Mouse (Mus musculus): ENCODE results near the gene Dennd1a.
A peak's percentile ranks its signal among the peaks of the same experiment; 100 is the strongest.
"Not testable (repeated sequence)": the region's sequence is repeated elsewhere in the genome, so short reads cannot be mapped to it uniquely, and the experiment has no call there.

Gene Dennd1a

GRCm38 (mm10) chr2:37972621-37973020 lies 314.6 kb downstream of the Dennd1a start:
- DNase-seq (ENCODE audit: low read depth, low spot score) = no peak

GRCm38 (mm10) chr2:37971726-37972125 lies 315.5 kb downstream of the Dennd1a start:
- DNase-seq (ENCODE audit: low read depth, low spot score) = no peak

DNA sequence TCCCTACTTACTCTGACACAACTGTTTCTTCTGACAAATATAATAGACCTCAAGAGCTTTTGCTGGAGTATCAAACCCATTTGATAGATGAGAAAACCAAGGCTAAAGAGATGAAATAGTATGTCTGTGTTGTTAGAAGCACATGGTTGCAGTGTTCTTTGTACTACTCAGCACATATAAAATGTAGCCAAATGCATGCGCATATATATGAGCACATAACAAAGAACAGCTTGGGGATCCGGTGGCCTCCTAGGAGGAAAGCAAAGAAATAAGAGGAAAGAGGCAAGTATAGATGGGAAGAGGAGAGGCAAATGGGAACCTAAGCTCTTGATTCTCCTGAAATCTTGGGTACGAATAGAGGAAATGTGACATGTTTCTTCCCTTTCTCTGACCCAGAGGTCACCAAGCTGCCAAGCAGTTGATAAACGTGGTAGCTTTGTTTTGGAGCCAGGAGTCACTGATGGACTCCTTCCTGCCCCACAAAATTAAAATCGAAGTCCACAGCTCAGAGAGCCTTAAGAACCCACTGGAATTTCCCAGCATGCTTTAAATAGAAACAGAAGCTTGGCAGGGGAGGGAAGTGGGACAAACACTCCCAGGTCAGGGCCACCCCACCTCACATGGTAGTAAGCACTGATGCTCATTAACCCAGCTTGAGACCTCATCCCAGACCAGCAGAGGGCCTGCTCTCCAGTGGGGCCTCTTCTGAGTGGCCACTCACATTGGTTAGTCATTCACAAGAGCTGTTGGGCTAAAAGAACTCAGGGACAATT lies 317.3 kb downstream of the Dennd1a start:
- DNase-seq (ENCODE audit: low read depth, low spot score) = no peak

DNA sequence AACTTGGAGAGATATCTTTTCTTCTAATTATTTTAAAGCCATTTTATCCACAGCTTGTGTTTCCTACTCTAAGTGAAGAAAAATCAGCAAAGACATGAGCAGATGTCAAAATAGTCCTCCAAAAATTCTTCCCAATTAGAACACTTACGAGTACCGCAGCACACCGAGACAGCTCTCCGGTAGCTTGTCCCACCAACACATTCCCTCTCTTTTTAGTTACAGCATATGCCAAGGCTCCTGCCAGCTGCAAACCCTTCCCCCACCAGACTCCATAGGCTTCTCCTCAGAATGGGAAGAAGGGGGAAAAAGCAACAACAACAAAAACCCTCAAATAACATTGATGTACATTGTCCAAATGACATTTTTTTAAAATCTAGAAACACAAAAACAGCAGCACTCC lies 322.7 kb downstream of the Dennd1a start:
- DNase-seq (ENCODE audit: low read depth, low spot score) = no peak

- no peak for DNase-seq (ENCODE audit: low read depth, low spot score)
These were observed 323.8 kb downstream of the Dennd1a start for GRCm38 (mm10) chr2:37963362-37963761.

DNA sequence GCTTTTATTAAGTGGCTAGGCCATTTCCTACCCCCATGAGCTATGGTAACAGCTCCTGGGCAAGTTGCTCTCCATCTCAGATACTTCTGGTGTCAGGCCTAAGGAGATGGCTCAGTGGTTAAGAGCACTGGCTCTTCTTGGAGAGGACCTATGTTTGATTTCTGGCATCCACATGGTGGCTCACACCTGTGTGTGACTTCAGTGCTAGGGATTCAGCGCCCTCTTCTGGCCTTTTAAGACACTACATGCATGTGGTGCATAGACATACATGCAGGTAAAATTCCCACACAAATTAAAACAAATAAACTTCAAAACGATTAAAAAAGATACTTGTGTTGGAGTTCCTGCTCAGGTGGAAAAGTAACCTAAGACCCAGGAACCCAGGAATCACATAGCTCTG lies 338.8 kb downstream of the Dennd1a start:
- peak; percentile 41 for DNase-seq (ENCODE audit: low read depth, low spot score)

DNA sequence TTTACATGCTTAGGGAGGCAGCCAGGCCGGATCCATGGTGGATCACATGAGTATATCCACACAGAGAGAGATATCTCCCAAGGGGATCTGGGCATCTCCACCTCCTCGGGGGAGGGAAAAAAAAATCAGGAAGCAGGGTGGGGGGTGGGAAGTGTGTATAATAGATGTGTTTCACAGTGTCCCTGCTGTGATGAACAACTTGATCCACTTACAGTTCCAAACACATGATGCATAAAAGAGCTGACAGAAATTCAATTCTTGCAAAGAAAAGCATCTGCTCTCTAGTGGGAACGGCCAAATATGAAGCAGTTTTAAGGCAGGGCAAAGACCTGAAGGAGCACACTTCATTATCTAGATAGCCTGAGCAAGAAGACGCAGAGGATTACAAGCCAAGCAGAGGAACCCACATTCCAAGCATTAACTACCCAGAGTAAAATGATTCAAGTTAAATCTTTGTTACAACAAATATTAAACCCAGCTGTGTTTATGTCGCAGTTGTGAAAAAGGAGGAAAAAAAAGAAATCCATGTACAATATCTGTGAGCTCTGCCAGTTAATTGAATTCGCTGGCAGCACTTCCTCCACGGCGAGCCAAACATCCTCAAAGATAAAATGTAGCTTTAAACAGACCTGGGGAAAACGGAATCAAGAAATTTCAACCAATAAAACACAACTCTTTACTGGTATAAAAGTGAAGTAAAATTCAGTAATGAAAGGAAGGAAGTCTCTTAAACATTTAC lies 341.4 kb downstream of the Dennd1a start:
- no peak for DNase-seq (ENCODE audit: low read depth, low spot score)

DNA sequence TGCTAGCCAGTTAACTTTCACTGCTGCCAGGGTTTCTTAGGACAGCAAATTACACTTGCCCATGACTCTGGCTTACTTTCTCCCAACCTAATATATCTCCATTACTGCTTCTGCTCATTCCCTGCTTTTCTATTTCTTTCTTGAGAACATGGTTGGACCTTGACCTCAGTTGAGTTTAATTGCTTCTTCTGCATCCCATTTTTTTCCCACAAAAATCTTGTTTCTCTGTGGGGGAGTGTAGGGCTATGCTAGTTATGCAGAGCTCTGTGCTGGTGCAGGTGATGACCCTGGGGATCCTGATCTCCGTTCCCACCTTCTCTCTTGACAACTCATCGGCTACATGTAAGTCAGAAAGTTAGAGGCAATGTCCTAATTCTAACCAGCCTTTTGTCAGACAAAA lies 344.3 kb downstream of the Dennd1a start:
- no peak for DNase-seq (ENCODE audit: low read depth, low spot score)

GRCm38 (mm10) chr2:37941741-37942140 lies 345.4 kb downstream of the Dennd1a start:
- DNase-seq (ENCODE audit: low read depth, low spot score) = no peak

GRCm38 (mm10) chr2:37940845-37941361 lies 346.3 kb downstream of the Dennd1a start:
- DNase-seq (ENCODE audit: low read depth, low spot score) = no peak

DNA sequence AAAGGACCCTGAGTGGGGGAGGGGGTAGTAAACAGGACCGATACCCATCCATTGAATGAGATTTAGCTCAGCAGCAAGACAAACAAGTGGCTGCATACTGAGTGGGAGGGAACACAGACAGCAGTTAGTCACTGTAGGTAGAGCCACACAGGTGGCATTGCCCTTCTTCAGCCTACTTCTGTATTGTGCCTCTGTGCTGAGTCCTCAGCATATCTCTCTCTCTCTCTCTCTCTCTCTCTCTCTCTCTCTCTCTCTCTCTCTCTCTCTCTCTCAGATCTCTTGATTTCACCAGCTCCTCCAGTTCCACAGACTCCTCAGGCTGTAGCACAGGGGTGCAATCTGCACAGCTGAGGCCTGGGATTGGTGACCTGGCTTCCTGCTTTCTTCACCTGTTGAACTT lies 347.2 kb downstream of the Dennd1a start:
- no peak for DNase-seq (ENCODE audit: low read depth, low spot score)

DNA sequence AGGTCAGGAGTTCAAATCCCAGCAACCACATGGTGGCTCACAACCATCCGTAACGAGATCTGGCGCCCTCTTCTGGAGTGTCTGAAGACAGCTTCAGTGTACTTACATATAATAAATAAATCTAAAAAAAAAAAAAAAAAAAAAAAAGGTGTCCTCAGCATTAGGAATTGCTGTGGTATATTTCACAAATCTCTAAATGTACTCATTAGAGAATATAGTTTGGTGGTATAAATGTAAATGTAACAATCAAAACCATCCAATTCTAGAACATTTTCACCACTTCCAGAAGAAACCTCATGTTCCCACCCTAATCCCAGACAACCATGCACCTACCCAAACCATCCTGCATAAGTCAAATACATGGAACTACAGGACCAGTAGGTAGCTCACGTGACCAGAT lies 350.3 kb downstream of the Dennd1a start:
- DNase-seq (ENCODE audit: low read depth, low spot score) = not testable (repeated sequence)

GRCm38 (mm10) chr2:37932240-37932639 lies 354.9 kb downstream of the Dennd1a start:
- no peak for DNase-seq (ENCODE audit: low read depth, low spot score)

DNA sequence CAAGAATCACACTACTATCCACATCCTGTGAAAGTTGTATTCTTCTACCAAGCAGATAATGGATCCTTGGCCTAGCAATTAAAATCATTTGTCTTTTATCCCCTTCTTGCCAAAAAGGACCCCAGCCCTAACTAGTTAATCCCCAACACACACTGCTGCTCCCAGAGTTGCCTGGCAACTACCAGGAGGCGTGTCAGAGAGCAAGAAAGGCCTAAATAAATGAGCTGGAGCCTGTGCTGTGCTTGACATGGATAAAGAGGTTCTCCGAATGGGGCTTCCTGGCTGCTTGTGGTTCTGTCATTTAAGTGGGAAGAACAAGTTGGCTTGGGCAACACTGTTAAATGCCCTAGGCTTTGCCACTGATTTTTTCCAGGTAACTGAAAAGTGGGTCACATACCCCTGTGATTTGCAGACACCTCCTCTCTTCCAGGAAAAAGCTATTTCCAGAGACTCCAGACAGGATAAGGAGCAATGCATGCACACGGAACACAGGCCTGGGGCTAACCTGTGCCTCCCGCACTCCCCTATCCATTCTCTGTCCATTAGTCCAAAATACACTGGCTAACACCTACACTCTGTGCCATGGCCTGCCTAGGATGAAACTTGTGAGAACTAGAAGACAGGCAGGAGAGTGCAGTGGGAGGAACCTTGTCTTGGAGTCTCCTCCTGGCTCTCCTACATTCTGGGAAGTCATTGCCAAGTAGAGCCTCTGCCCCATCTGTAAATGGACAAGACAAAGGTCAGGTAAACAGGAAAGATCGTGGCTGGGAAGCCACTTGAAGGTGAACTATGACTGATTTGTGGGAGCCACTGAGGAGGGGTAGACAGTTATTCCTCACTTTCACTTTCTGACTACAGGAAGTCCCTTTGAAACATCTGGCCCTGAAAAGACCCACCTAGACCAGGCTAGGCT lies 355.9 kb downstream of the Dennd1a start:
- no peak for DNase-seq (ENCODE audit: low read depth, low spot score)

GRCm38 (mm10) chr2:37926133-37926503 lies 361.1 kb downstream of the Dennd1a start:
- no peak for DNase-seq (ENCODE audit: low read depth, low spot score)

- peak; percentile 51 for DNase-seq (ENCODE audit: low read depth, low spot score)
These were observed 361.6 kb downstream of the Dennd1a start for GRCm38 (mm10) chr2:37925413-37926132.

DNA sequence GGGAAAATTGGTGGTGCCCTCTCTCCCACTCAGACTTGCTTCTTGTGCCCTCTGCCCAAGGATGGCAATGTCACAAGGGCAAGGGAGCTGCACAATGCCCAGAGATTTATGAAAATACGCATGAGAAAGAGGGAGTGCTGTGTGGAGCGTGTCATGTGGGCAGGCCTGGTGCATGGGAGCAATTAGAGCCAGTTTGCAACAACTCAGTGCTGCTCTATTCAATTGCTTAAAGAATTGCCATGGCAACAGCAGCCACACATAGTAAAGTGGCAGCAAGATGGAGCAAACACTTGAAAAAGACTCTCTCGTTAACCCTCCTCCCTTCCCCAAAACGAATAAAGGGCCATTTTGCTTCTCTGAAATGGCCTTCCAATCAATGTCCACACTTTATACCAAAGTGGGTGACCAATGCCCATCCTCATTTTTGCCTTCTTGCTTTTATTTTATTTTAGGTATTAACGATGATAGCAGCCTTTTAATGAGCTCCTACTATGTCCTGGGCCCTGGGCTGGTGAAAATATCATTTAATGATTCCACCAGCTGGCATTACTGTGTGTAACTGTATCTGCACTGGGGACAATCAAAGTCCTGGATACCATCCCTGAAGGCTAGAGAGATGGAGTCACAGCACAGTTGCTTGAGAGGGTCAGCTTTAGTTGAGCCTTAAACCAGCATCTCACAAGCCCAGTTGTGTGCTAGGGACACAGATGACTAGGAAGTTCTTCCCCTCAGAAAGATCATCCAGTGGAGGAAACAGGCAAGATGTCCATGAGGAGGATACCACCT lies 378.3 kb downstream of the Dennd1a start:
- DNase-seq (ENCODE audit: low read depth, low spot score) = no peak

GRCm38 (mm10) chr2:37908296-37908695 lies 378.9 kb downstream of the Dennd1a start:
- DNase-seq (ENCODE audit: low read depth, low spot score) = no peak

GRCm38 (mm10) chr2:37906261-37906660 lies 380.9 kb downstream of the Dennd1a start:
- no peak for DNase-seq (ENCODE audit: low read depth, low spot score)

GRCm38 (mm10) chr2:37903286-37903685 lies 383.9 kb downstream of the Dennd1a start:
- no peak for DNase-seq (ENCODE audit: low read depth, low spot score)
